Mouse (Mus musculus) kidney, postnatal 0 days (tissue): ENCODE data around the gene Hps5. TPM values are rescaled to one million over a fixed set of nuclear protein-coding genes. Genes with fewer than 3 reads are reported as not detected.
A peak's percentile ranks its signal among the peaks of the same experiment; 100 is the strongest.
"Not testable (repeated sequence)": the region's sequence is repeated elsewhere in the genome, so short reads cannot be mapped to it uniquely, and the experiment has no call there.

ENCODE experiments used
- ATAC-seq: fragments of 200-750 bp; cut with Nextera tagmentation; replicated peaks from 2 replicates; pipeline ENCODE4 v1.8.0; 2017; ENCODE audit warnings: low read depth, moderate number of reproducible peaks, moderate TSS enrichment, moderate library complexity; ENCODE audit not compliant: low FRiP score
- DNase-seq: peaks from one replicate; pipeline ENCODE4 v3.0.0-alpha.2; 2016; ENCODE audit warnings: low spot score
- H3K27ac ChIP-seq: fragments of 300-500 bp; sonication (generic); 2 replicates; pipeline ENCODE4 v1.5.1; 2014; ENCODE audit warnings: mild to moderate bottlenecking
- H3K27me3 ChIP-seq: fragments of 300-500 bp; sonication (generic); 2 replicates; pipeline ENCODE4 v1.6.1; 2014; ENCODE audit warnings: low read length, mixed read lengths; ENCODE audit not compliant: insufficient read depth
- H3K36me3 ChIP-seq: fragments of 300-500 bp; sonication (generic); 2 replicates; pipeline ENCODE4 v1.6.1; 2014; ENCODE audit warnings: low read length, mixed read lengths; ENCODE audit not compliant: insufficient read depth
- H3K4me1 ChIP-seq: fragments of 300-500 bp; sonication (generic); replicated peaks from 2 replicates; pipeline ENCODE4 v1.6.1; 2014; ENCODE audit warnings: antibody characterized with exemption, low read length, mixed read lengths; ENCODE audit not compliant: insufficient read depth
- H3K4me2 ChIP-seq: fragments of 300-500 bp; sonication (generic); 2 replicates; pipeline ENCODE4 v1.6.1; 2014; ENCODE audit warnings: mild to moderate bottlenecking, low read length, moderate library complexity, mixed read lengths
- H3K4me3 ChIP-seq: fragments of 300-500 bp; sonication (generic); replicated peaks from 2 replicates; pipeline ENCODE4 v1.5.1; 2014; ENCODE audit warnings: low read depth, low read length
- H3K9ac ChIP-seq: fragments of 300-500 bp; sonication (generic); 2 replicates; pipeline ENCODE4 v1.6.1; 2014; ENCODE audit warnings: low read depth, low read length
- H3K9me3 ChIP-seq: fragments of 300-500 bp; sonication (generic); replicated peaks from 2 replicates; pipeline ENCODE4 v1.6.1; 2016; ENCODE audit warnings: low read length, inconsistent platforms, mixed read lengths
- CTCF ChIP-seq: IDR thresholded peaks from 2 replicates; pipeline ENCODE4 v1.5.1; 2016; ENCODE audit warnings: antibody characterized with exemption, low read depth, mild to moderate bottlenecking, moderate library complexity
- WGBS: fragments of 180-500 bp; shearing (Covaris S2); extraction: QIAGEN DNeasy Blood & Tissue Kit; methylation state at CpG from one replicate; pipeline ENCODE4 v1.1.7; 2014; 5-methylcytosine and 5-hydroxymethylcytosine counted together
- polyA plus RNA-seq: library from polyadenylated mRNA; unstranded; fragments of >200 nt; fragmentation: Nextera tagmentation; extraction: Ambion mirVana; gene quantifications from 2 replicates; pipeline ENCODE4 v1.2.1, GENCODE M21; 2015

The Hps5 gene
- polyA plus RNA-seq, 1 experiment from 2014 or later = 19.0 TPM

- no peak overlapping the region for H3K27ac ChIP-seq
- no peak overlapping the region for H3K4me3 ChIP-seq
- DNase-seq (no peak), ATAC-seq (no peak)
- H3K36me3 ChIP-seq = no peaks in the 10 kb centered on the region
- peaks cover 19% of the 10 kb centered on the region; the same call in 1 of the 2 replicates for H3K4me1 ChIP-seq
- H3K27me3 ChIP-seq = no peaks in the 10 kb centered on the region
- no peak for TF ChIP-seq CTCF
- H3K9ac ChIP-seq = no peak overlapping the region
- 46% methylated on average over 12 of the region's 14 CpGs for WGBS
- no peaks in the 10 kb centered on the region for H3K9me3 ChIP-seq
- no peak overlapping the region for H3K4me2 ChIP-seq
These were observed 39.2 kb upstream of the Hps5 start for GRCm38 (mm10) chr7:46834994-46835610.

- Histone ChIP-seq H3K27ac (peak overlapping the region; percentile 44; the same call in 1 of the 2 replicates), H3K4me1 (peaks cover 8% of the 10 kb centered on the region; the same call in 1 of the 2 replicates), H3K9ac (no peak overlapping the region), H3K27me3 (no peaks in the 10 kb centered on the region), H3K4me2 (no peak overlapping the region), H3K36me3 (no peaks in the 10 kb centered on the region), H3K9me3 (no peaks in the 10 kb centered on the region), H3K4me3 (no peak overlapping the region)
- no peak for TF ChIP-seq CTCF
- DNase-seq = no peak
- ATAC-seq = no peak
- 80% methylated on average over 7 of the region's 7 CpGs for WGBS
These were observed 37.9 kb upstream of the Hps5 start for GRCm38 (mm10) chr7:46833670-46834255.

GRCm38 (mm10) chr7:46833266-46833665 is 37.4 kb upstream of the Hps5 start:
- Histone ChIP-seq H3K27ac (peak overlapping the region; percentile 44; the same call in 1 of the 2 replicates), H3K4me1 (peaks cover 6% of the 10 kb centered on the region; the same call in 1 of the 2 replicates), H3K4me2 (no peak overlapping the region), H3K36me3 (no peaks in the 10 kb centered on the region), H3K9ac (no peak overlapping the region), H3K27me3 (no peaks in the 10 kb centered on the region), H3K4me3 (no peak overlapping the region), H3K9me3 (no peaks in the 10 kb centered on the region)
- peak; percentile 76 for ATAC-seq
- no peak for TF ChIP-seq CTCF
- WGBS = 43% methylated on average over 6 of the region's 6 CpGs
- DNase-seq = peak; percentile 79

DNA sequence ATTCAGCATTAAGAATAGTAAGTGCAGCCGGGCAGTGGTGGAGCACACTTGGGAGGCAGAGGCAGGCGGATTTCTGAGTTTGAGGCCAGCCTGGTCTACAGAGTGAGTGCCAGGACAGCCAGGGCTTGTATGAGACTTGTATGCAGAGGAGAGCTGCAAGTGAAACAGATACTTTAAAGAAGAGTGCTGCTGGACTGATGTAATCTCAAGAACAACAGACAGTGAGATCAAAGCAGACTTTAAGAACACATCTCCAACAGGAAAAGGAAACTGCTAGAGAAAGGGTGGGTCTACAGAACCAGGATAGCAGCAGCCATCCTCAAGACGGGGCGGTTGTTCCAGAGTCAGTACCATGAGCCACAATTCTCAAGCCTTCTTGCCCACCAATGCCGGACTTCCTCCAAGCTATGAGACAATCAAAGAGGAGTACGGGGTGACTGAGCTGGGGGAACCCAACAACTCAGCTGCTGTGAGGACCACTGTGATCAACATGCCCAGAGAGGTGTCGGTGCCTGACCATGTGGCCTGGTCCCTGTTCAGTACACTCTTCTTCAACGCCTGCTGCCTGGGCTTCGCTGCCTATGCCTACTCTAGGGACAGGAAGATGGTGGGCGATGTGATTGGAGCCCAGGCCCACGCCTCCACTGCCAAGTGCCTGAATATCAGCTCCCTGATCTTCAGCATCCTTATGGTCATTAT is 36.4 kb upstream of the Hps5 start:
- H3K9me3 ChIP-seq, H3K27me3 ChIP-seq, H3K27ac ChIP-seq, H3K4me1 ChIP-seq, DNase-seq, ATAC-seq, H3K4me2 ChIP-seq, H3K4me3 ChIP-seq, H3K36me3 ChIP-seq, H3K9ac ChIP-seq: not testable (repeated sequence)
- 89% methylated on average over 11 of the region's 11 CpGs for WGBS

GRCm38 (mm10) chr7:46831693-46832092 is 35.8 kb upstream of the Hps5 start:
- Histone ChIP-seq H3K27me3 (no peaks in the 10 kb centered on the region), H3K9ac (no peak overlapping the region), H3K4me1 (no peaks in the 10 kb centered on the region), H3K4me3 (no peak overlapping the region), H3K27ac (no peak overlapping the region), H3K36me3 (no peaks in the 10 kb centered on the region), H3K4me2 (no peak overlapping the region), H3K9me3 (no peaks in the 10 kb centered on the region)
- no peak for DNase-seq
- no peak for TF ChIP-seq CTCF
- no peak for ATAC-seq
- 77% methylated on average over 8 of the region's 8 CpGs for WGBS

- H3K4me1 ChIP-seq = no peaks in the 10 kb centered on the region
- DNase-seq (peak; percentile 58), ATAC-seq (no peak)
- H3K27me3 ChIP-seq = no peaks in the 10 kb centered on the region
- H3K36me3 ChIP-seq = no peaks in the 10 kb centered on the region
- WGBS = 55% methylated on average over 13 of the region's 13 CpGs
- H3K4me2 ChIP-seq = no peak overlapping the region
- H3K4me3 ChIP-seq = no peak overlapping the region
- no peaks in the 10 kb centered on the region for H3K9me3 ChIP-seq
- H3K9ac ChIP-seq = no peak overlapping the region
- TF ChIP-seq CTCF = no peak
- H3K27ac ChIP-seq = 0 out of 2 replicates have a peak overlapping the region, but pooled peaks have one; percentile 6
These were observed 35.1 kb upstream of the Hps5 start for GRCm38 (mm10) chr7:46830799-46831590.
